Mouse (Mus musculus) ES-Bruce4 (cell line): ENCODE measurements around the gene Aven.

ENCODE experiments used
- CTCF ChIP-seq: IDR thresholded peaks from one replicate; pipeline ENCODE4 v1.8.1; 2011; ENCODE audit warnings: low read depth, low read length
- EP300 ChIP-seq: IDR thresholded peaks from 2 replicates; pipeline ENCODE4 v1.6.1; 2011; ENCODE audit warnings: low read depth, low read length; ENCODE audit not compliant: insufficient read depth
- POLR2A ChIP-seq: IDR thresholded peaks from one replicate; pipeline ENCODE4 v1.8.1; 2011; ENCODE audit warnings: low read length; ENCODE audit not compliant: insufficient read depth

DNA sequence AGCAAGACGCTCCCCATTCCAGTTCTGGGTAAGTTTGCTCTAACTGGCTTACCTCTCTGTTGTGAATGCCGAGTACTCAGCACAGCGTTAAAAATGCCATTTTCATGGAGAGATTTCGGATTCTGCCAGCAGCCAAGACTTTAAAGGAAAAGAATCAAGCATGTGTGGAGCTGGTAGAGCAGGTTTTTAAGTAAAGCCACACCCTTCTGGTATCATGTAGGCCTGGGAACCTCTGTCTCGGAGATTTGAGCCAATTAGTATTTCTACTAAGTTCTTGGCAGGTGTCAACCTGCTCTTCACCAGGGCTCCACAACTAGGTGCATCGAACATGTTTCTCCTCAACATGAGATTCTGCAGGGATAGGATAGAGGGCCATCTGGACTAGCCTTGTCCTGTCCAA lies 16.2 kb upstream of the Aven start:
- TF ChIP-seq EP300, result no peak
- no peak for TF ChIP-seq CTCF
- no peak for TF ChIP-seq POLR2A
